Mouse (Mus musculus) olfactory bulb, adult 2 months (tissue): ENCODE data around the gene Golgb1.

Experiments
- CTCF ChIP-seq: fragments of 200-500 bp; IDR thresholded peaks from 2 replicates; pipeline ENCODE4 v1.5.1; 2012; ENCODE audit warnings: low read depth, mild to moderate bottlenecking, low read length, moderate library complexity; ENCODE audit not compliant: insufficient read depth
- POLR2A ChIP-seq: fragments of 200-500 bp; IDR thresholded peaks from 2 replicates; pipeline ENCODE4 v1.6.1; 2012; ENCODE audit warnings: mild to moderate bottlenecking, low read depth, low read length, moderate library complexity; ENCODE audit not compliant: insufficient read depth

DNA sequence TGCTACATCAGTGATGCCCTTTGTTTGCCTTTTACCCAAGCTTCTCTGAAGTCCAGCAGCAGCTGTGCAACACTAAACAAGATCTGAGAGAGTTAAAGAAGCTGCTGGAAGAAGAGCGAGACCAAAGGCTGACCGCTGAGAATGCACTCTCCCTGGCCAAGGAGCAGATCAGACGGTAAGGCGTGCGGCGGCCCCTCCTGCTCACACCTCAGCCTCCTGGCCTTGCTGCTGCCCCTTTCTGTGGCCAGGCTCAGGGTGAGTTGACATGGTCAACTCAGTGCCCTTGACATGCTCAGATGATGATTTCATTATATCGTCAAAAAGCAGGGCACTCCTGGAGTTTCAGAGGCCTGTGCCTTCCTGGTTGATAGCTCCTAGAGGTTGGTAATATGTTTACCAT, 54.3 kb downstream of the Golgb1 start:
- no peak for TF ChIP-seq CTCF
- no peak for TF ChIP-seq POLR2A
